Mouse (Mus musculus) left cerebral cortex, postnatal 36 days (tissue): ENCODE data around the gene Atp6v1e2. TPM values are rescaled to one million over a fixed set of nuclear protein-coding genes. Genes with fewer than 3 reads are reported as not detected.

Experiments used
- DNase-seq, 2 experiments: peaks; one replicate each; pipeline ENCODE4 v3.0.0; 2021 to 2022; ENCODE audit warnings: low spot score in 2 of 2, mixed read lengths in 1 of 2
- intact Hi-C: fragments of 180-260 bp; cut with DNase I; formaldehyde crosslinking; loops from one replicate; pipeline ENCODE4 v1.15.1; 2025
- total RNA-seq, 2 experiments: library from RNA; stranded (reverse); gene quantifications; 2 replicates each; pipeline ENCODE4 v1.2.3; 2021

Gene Atp6v1e2
- total RNA-seq, 2 experiments from 2014 or later, result not detected

- no peak for DNase-seq
- intact Hi-C loops, result loop anchor here (10.0 kb wide), 1 partner anchor 58 kb away; the partner anchor contains the start of genes Cript and Pigf
Observed at GRCm38 (mm10) chr17:86967048-86967447, 19.4 kb upstream of the Atp6v1e2 start.

- intact Hi-C loops, result loop anchor here (10.0 kb wide), 1 partner anchor 59 kb away; the partner anchor contains the start of genes Cript and Pigf
Observed at GRCm38 (mm10) chr17:86966040-86966439, 18.3 kb upstream of the Atp6v1e2 start.

GRCm38 (mm10) chr17:86965121-86965520 lies 17.4 kb upstream of the Atp6v1e2 start:
- no peak for DNase-seq
- intact Hi-C loops, result loop anchor here (10.0 kb wide), 1 partner anchor 60 kb away; the partner anchor contains the start of genes Cript and Pigf

More at GRCm38 (mm10) chr17:86966040-86966439, 18.3 kb upstream of the Atp6v1e2 start:
- DNase-seq, result no peak

- intact Hi-C loops, result loop anchor here (5.0 to 10.0 kb wide), 3 partner anchors 42 to 143 kb away; partner anchors contain the start of genes Cript, Pigf and Socs5
- DNase-seq, result peak; percentile 72 to 76
Observed at GRCm38 (mm10) chr17:86964502-86964901, 16.8 kb upstream of the Atp6v1e2 start.

GRCm38 (mm10) chr17:86964041-86964440 lies 16.3 kb upstream of the Atp6v1e2 start:
- DNase-seq, result no peak

GRCm38 (mm10) chr17:86963586-86963902 lies 15.8 kb upstream of the Atp6v1e2 start:
- DNase-seq, result no peak
- intact Hi-C loops, result loop anchor here (2.0 to 10.0 kb wide), 4 partner anchors 25 to 144 kb away; partner anchors contain the start of genes Cript, Pigf and Socs5

More at GRCm38 (mm10) chr17:86964041-86964440, 16.3 kb upstream of the Atp6v1e2 start:
- intact Hi-C loops, result loop anchor here (5.0 to 10.0 kb wide), 3 partner anchors 42 to 143 kb away; partner anchors contain the start of genes Cript, Pigf and Socs5

GRCm38 (mm10) chr17:86962894-86963585 lies 15.3 kb upstream of the Atp6v1e2 start, which contains the start of gene Rhoq:
Gene Rhoq, plus strand, starts transcription at chr17:86963082.
- intact Hi-C loops, result loop anchor here (2.0 to 10.0 kb wide), 4 partner anchors 24 to 144 kb away; partner anchors contain the start of genes Cript, Pigf and Socs5
- DNase-seq, result peak; percentile 80 to 89

GRCm38 (mm10) chr17:86962297-86962893 lies 14.7 kb upstream of the Atp6v1e2 start:
- intact Hi-C loops, result loop anchor here (2.0 to 10.0 kb wide), 4 partner anchors 24 to 145 kb away; partner anchors contain the start of genes Cript, Pigf and Socs5
- DNase-seq, result peak; percentile 70 to 80

- no peak for DNase-seq
- intact Hi-C loops, result loop anchor here (5.0 to 10.0 kb wide), 3 partner anchors 39 to 146 kb away; partner anchors contain the start of genes Cript, Pigf and Socs5
Observed at GRCm38 (mm10) chr17:86961301-86961841, 13.7 kb upstream of the Atp6v1e2 start.

GRCm38 (mm10) chr17:86957968-86958367 lies 10.3 kb upstream of the Atp6v1e2 start:
- DNase-seq, result no peak
- intact Hi-C loops, result no loop called here

GRCm38 (mm10) chr17:86957239-86957638 lies 9.5 kb upstream of the Atp6v1e2 start:
- intact Hi-C loops, result no loop called here
- no peak for DNase-seq

- DNase-seq, result no peak
- intact Hi-C loops, result no loop called here
Observed at GRCm38 (mm10) chr17:86948801-86949200, 1.1 kb upstream of the Atp6v1e2 start.

- intact Hi-C loops, result no loop called here
- no peak for DNase-seq
Observed at GRCm38 (mm10) chr17:86946078-86946477, 1.6 kb downstream of the Atp6v1e2 start.

- intact Hi-C loops, result no loop called here
- DNase-seq, result no peak
Observed at GRCm38 (mm10) chr17:86943158-86943557, 4.5 kb downstream of the Atp6v1e2 start.

GRCm38 (mm10) chr17:86942112-86942511 lies 5.6 kb downstream of the Atp6v1e2 start:
- no peak for DNase-seq
- intact Hi-C loops, result no loop called here

GRCm38 (mm10) chr17:86938683-86939082 lies 9.0 kb downstream of the Atp6v1e2 start:
- intact Hi-C loops, result loop anchor here (2.0 kb wide), 1 partner anchor 24 kb away; the partner anchor contains the start of gene Rhoq
- no peak for DNase-seq

- intact Hi-C loops, result loop anchor here (2.0 kb wide), 1 partner anchor 25 kb away; the partner anchor contains the start of gene Rhoq
- peak; percentile 51 to 69 for DNase-seq
Observed at GRCm38 (mm10) chr17:86937497-86938155, 10.1 kb downstream of the Atp6v1e2 start.

- no peak for DNase-seq
- intact Hi-C loops, result no loop called here
Observed at GRCm38 (mm10) chr17:86937064-86937463, 10.6 kb downstream of the Atp6v1e2 start.

- no peak for DNase-seq
- intact Hi-C loops, result no loop called here
Observed at GRCm38 (mm10) chr17:86932896-86933295, 14.8 kb downstream of the Atp6v1e2 start.
